Mouse (Mus musculus) ES-E14 (cell line): ENCODE results near the gene Hacd3.

Source experiments
- CHD2 ChIP-seq: IDR thresholded peaks from 2 replicates; pipeline ENCODE4 v1.6.1; 2014; ENCODE audit warnings: mild to moderate bottlenecking, low read depth, low read length, inconsistent platforms
- HCFC1 ChIP-seq: IDR thresholded peaks from 2 replicates; pipeline ENCODE4 v1.6.1; 2012; ENCODE audit warnings: low read length, inconsistent platforms, borderline replicate concordance; ENCODE audit not compliant: insufficient read depth
- MAFK ChIP-seq: IDR thresholded peaks from 2 replicates; pipeline ENCODE4 v1.6.1; 2014; ENCODE audit warnings: mild to moderate bottlenecking, low read depth, low read length, inconsistent platforms; ENCODE audit not compliant: insufficient read depth
- ZC3H11A ChIP-seq: IDR thresholded peaks from 2 replicates; pipeline ENCODE4 v1.6.1; 2012; ENCODE audit warnings: low read depth, mild to moderate bottlenecking, inconsistent platforms, low read length, borderline replicate concordance
- ZNF384 ChIP-seq: IDR thresholded peaks from 2 replicates; pipeline ENCODE4 v1.6.1; 2012; ENCODE audit warnings: low read depth, low read length, inconsistent platforms

GRCm38 (mm10) chr9:64957276-64957675 is 64.2 kb downstream of the Hacd3 start:
- TF ChIP-seq HCFC1 (no peak), CHD2 (no peak), ZNF384 (peak; percentile 73), MAFK (no peak), ZC3H11A (no peak)
